Mouse (Mus musculus) hindlimb bud, embryonic 11.5 days (tissue): ENCODE results near the gene Fam83e.

ENCODE experiments used
- DNase-seq: peaks from one replicate; pipeline ENCODE4 v3.0.0-alpha.2; 2012; ENCODE audit warnings: low read depth, low spot score; ENCODE audit errors: extremely low spot score

Fam83e gene

DNA sequence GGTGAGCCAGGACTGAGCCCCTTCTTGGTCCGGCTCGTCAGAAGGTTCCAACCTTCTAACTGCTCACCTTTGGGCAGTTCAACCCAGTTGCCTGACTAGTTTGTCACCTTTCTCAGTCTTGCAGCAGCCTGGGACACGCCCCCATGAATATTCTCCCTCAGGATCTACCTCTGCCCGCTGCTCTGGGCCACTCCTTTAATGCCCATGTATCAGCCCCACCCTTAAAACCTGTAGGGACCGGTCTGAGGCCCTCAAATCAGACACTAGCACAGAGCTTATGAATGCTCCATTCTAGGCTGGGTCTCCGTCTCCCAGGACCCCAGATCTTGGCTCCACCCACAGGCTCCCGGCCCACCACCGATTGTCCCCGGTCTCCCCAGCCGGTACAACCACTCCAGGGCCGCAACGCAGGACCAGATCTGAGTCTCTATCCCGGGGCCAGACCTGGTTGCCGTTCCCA lies 6.4 kb upstream of the Fam83e start:
- DNase-seq = no peak

DNA sequence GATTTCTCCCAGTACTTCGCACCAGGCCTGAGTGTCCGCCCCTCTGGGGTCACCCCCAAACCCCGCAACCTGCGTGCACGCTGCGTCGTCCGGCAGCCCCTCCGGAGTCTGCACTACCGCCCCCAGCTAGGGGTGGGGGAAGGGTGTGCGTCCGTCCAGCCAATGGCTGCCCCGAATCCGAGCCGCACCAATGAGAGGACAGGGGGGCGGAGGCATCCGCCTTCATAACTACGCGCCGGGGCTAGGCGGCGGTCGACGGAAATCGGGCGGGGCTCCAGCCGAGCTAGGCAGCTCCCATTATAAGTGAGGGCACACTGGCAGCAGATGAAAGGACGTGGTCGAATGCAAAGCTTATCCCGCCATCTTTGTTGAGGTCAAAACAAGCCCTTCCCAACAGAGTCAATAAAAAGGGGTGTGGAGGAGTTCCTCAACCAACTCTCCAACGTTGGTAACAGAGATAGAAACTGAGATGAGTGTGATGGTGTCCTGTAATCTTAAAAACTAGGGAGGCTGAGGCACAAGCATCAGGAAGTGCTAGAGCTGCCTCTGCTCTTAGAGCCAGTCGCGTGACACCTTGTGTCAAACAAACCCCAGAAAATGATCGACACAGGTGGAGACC lies 5.8 kb upstream of the Fam83e start, which contains the start of gene Rpl18:
Rpl18 (plus strand) TSS at position 368 of the 619 bp plus-strand sequence.
- no peak for DNase-seq

GRCm38 (mm10) chr7:45715741-45716459 lies 5.1 kb upstream of the Fam83e start:
- DNase-seq = no peak

GRCm38 (mm10) chr7:45716460-45716857 lies 4.6 kb upstream of the Fam83e start:
- no peak for DNase-seq

DNA sequence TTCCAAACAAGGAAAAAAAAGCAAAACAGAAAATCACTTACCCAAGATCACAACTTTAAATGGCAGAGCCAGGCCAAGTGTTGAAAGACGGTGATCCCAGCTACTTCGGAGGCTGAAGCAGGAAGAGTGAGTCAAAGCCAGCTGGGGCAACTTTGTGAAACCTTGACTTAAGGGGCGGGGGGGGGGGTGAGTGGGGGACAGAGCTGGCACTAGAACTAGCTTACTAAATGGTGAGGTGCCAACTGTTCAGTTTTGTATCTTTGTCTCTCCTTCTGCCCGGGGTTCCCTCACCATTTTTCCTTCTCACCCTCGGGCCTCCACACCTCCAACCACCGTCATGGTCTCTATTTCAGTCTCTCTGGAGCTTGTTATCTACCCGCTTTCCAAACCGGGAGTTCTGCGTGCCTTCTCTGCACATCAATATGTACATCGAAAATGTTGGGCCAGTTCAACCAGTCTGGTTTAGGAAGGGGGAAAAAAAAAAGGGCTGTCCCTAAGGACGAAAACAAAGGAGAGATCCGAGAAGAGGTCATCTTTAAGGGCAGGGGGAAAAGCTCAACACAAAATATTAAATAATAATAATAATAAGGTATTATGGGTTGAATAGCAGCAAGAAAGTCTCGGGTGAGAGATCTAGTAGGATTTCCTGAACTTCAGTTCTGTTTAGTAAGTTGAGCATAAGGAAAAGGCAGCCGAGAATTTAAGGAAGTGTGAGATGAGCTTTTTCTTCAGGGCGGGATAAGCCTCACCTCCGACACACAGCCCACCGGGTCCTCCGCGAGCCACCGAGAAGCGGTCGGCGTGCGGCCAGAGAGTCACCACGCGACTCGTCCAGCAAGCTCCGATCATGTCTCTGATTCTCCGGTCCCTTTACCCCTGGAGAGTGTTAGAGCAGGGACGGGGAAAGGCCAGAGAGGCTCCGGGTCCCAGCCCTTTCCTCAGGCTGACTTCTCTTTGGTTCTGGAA lies 3.8 kb upstream of the Fam83e start:
- DNase-seq = no peak

DNA sequence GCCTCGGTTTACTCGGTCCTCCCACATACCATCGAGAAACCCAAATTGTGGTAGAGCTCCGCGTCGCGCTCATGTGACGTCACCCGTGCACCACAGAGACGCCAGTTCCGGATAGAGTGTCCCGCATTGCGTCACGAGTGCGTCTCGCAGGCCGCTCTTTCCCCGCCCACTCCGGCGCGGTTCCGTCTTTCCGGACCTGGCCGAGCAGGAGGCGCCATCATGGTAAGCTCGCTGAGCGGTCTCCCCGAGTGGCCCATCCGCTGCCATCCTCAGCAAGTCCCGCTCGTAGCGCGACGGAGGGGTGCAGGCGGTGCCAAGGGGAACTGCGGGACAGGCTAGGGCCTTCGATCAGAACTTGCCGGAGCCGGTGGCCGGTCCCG lies 3.1 kb upstream of the Fam83e start, which contains the start of gene Sphk2:
Sphk2 (minus strand) TSS at position 85 of the 380 bp plus-strand sequence.
- peak; percentile 99 for DNase-seq

DNA sequence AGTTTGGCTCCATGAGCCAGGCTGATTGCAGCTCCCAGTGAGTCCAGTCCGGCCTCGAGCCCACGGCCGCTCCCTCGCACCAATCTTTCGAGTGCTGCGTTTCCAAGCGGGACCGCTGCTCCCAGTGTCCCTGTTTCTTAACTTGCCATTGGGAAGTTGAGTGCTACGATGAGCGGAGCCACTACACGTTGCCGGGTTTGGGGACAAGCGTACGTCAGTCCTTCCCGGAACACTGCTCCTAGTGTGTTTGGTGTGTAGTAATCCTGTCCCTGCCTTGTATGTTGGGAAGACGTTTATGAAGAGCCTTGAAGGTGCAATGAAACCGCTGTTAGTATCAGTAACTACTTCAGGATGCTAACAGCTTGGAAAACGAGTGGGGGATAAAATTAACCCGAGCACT lies 2.7 kb upstream of the Fam83e start:
- DNase-seq = no peak

DNA sequence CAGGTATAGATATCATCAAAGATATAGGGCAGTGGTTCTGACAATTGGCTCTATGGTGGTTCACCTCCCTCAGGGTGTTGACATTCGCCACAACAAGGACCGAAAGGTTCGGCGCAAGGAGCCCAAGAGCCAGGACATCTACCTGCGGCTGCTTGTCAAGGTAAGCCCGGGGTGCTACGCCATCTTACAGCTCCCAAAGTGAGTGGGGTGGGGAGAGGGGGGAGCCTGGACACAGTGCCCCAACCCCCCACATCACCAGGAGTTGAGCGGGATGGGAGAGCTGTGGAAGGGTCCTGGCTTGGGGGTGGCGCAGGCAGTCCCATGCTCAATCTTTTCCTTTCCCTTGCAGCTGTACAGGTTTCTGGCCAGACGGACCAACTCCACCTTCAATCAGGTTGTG lies 1.8 kb upstream of the Fam83e start:
- DNase-seq = no peak

- DNase-seq = no peak
Measured at GRCm38 (mm10) chr7:45719738-45720412, 1.1 kb upstream of the Fam83e start.

GRCm38 (mm10) chr7:45721234-45721571 lies 191 bp downstream of the Fam83e start:
- DNase-seq = no peak

- no peak for DNase-seq
Measured at GRCm38 (mm10) chr7:45721642-45722347, 783 bp downstream of the Fam83e start.

- DNase-seq = no peak
Measured at GRCm38 (mm10) chr7:45722348-45722713, 1.3 kb downstream of the Fam83e start.

GRCm38 (mm10) chr7:45723301-45723700 lies 2.3 kb downstream of the Fam83e start:
- no peak for DNase-seq

DNA sequence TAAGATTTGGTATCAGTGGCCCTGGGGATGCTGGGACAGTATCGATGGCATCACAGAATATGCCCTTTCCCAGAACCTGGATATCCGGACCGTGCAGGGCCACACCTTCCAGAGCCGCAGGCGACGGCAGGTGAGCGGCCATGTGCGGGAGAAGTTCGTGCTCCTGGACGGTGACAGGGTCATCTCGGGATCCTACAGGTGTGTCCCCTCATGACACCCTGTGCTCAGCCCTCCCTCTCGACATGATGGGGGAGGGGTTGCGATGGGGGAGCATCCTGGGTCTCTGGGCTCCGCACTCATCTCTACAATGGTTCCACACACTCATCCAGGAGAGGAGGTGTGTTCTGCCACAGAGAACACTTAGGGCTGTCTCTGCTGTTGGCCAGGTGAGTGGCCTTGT lies 2.8 kb downstream of the Fam83e start:
- DNase-seq = no peak

DNA sequence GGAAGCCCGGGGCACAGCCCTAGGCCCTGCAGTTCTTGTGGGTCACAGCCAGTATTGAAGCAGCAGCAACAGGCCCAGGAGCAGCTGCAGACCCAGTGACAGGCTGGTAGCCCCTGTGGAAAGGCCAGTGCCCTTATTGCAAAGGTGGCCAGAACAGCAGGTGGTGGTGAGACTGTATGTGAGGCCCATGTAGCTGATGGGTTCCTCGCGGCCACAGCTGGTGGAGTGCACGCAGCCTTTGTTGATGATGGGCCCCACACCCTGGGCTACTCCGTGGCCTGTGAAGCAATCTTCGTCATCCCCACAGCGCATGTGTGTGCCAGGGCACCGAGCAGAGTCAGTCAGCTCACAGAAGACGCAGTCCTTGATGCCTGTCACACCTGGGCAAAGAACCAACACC lies 4.1 kb downstream of the Fam83e start:
- DNase-seq = no peak

GRCm38 (mm10) chr7:45725713-45726112 lies 4.7 kb downstream of the Fam83e start, which contains the start of gene Spaca4:
TSS of gene Spaca4 (minus strand) at chr7:45725813.
- no peak for DNase-seq

DNA sequence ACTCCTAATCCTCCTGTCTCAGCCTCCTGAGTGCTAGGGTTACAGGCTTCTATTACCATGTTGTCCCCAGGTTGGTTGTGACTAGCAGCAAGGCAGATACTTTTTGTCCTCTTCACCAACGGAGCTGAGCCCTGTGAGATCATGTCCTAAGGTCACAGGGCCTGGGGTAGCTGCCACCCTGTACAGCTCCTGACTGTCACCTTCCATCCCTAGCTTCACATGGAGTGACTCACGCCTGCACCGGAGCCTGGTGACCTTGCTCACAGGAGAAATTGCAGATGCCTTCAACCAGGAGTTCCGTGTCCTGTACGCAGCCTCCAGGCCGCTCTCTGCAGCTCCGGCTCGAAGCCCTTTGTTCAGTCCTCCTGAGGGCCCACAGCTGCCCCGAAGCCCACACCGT lies 5.4 kb downstream of the Fam83e start:
- no peak for DNase-seq

GRCm38 (mm10) chr7:45727625-45728024 lies 6.6 kb downstream of the Fam83e start:
- no peak for DNase-seq

- DNase-seq = no peak
Measured at GRCm38 (mm10) chr7:45730727-45731431, 9.9 kb downstream of the Fam83e start.

GRCm38 (mm10) chr7:45733477-45733876 lies 12.5 kb downstream of the Fam83e start:
- no peak for DNase-seq
